Mouse (Mus musculus): Measurements from ENCODE around the gene Dnajc14.
A peak's percentile ranks its signal among the peaks of the same experiment; 100 is the strongest.

Dnajc14 gene

DNA sequence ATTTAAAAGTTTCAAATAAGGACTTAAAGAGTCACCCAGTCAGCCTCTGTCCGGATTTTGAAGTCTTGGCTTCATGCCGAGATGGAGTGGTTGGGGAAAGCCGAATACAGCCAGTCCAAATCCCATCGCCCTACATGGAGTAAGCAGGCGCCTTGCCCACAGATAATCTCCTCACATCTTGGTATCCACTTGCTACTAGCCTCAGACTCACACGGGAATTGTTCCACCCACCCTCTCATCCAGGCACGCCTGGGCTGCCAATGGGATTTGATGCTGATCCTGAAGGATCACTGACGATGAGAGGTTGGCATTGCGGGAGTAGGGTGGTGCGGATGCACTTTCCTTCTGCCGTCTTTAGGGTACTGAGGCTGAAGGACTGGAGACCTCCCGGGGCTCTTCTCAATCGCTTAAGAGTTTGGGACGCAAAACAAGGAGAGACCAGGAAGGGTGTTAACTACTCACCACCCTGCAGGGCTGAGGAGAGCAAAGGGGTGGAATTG is at the start of gene Dnajc14:
TSS of gene Dnajc14 (plus strand) at position 292 of the 500 bp plus-strand sequence.
- DNase-seq (ENCODE audit: low spot score in 2 of 2) = peak in 1 of 2 experiments; percentile 16

DNA sequence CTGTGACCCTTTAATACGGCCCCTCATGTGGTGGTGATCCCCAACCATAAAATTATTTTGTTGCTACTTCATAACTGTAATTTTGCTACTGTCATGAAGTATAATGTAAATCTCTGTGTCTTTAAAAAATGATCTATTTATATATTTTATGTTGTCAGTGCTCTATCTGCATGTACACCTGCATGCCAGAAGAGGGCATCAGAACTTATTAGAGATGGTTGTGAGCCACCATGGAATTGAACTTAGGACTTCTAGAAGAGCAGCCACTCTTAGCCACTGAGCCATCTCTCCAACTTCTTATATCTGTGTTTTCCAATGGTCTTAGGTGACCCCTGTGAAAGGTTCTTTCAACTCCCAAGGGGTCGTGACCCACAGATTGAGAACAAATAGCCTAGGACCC is 31.0 kb upstream of the Dnajc14 start:
- peak in 1 of 2 experiments; percentile 21 for DNase-seq (ENCODE audit: low spot score in 2 of 2)

GRCm38 (mm10) chr10:128773685-128774084 is 30.2 kb upstream of the Dnajc14 start:
- DNase-seq (ENCODE audit: low spot score in 2 of 2) = no peak

- no peak for DNase-seq (ENCODE audit: low spot score in 2 of 2)
These were observed 25.4 kb upstream of the Dnajc14 start for GRCm38 (mm10) chr10:128778441-128778840.

GRCm38 (mm10) chr10:128779011-128779795 is 24.7 kb upstream of the Dnajc14 start:
- DNase-seq (ENCODE audit: low spot score in 2 of 2) = no peak

DNA sequence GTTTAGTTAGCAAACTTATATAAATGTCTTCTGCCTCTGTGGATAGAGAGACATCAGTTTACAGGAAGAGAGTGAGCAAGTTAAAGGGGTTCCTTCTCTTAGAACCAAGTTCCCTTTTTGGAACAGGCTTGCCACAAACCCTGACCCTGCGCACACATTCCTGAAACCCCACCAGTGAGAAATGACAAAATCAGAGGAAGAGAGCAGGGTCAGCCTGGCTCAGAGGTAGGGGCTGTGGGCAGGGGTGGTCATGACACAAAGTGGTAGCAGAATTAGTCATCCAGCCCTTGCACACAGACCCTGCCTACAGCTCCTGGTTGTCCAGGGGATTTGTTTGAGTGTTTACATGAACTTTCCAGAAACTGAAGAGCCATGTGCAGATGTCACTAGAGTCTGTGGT is 23.7 kb upstream of the Dnajc14 start:
- no peak for DNase-seq (ENCODE audit: low spot score in 2 of 2)

DNA sequence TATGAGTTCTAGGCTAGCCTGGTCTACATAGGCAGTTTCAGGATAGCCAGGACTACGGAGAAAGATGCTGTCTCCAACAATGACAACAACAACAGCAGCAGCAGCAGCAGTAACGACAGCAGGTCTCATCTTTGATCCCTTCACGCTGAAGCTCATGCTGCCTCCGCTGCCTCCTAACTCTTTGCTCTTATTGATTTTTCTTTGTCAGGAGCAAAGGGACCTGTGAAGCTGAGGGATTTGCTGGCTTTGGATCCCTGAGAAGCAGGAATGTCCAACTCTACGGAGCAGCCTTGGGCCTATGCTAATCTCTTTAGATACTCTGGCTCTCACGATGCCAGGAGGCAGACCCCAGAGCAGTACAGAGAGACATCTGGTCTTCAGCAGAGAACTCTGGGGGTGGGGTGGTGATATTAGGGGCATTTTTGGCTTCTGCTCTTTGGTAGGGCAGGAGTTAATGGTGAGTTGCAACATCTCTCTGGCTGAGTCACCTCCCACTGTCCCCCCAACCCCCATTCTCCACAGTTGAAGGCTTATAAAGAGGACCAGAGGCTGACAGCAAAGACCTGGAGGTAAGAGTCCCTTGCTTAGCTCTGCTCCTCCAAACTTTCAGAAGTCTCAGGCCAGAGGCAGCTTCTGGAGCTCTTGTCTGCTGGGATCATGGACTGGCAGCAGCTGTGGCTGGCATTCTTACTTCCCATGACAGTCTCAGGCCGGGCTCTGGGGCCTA is 13.3 kb upstream of the Dnajc14 start, which contains the start of gene Mmp19:
TSS of gene Mmp19 (plus strand) at position 513 of the 727 bp plus-strand sequence.
- no peak for DNase-seq (ENCODE audit: low spot score in 2 of 2)

DNA sequence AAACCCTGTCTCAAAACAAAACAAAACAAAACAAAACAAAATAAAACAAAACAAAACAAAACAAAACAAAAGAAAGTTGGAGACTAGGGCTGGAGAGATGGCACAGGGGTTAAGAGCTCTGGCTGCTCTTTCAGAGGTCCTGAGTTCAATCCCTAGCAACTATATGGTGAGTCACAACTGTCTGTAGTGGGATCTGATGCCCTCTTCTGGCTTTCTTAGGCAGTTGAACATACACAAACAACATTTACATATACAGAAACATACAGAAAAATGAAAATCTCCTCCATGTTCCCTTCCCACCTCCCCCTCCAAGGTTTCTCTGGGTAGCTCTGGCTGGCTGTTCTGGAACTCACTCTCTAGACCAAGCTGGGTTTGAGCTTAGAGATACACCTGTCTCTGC is 11.8 kb upstream of the Dnajc14 start:
- DNase-seq (ENCODE audit: low spot score in 2 of 2) = no peak

GRCm38 (mm10) chr10:128793258-128793657 is 10.6 kb upstream of the Dnajc14 start:
- no peak for DNase-seq (ENCODE audit: low spot score in 2 of 2)

DNA sequence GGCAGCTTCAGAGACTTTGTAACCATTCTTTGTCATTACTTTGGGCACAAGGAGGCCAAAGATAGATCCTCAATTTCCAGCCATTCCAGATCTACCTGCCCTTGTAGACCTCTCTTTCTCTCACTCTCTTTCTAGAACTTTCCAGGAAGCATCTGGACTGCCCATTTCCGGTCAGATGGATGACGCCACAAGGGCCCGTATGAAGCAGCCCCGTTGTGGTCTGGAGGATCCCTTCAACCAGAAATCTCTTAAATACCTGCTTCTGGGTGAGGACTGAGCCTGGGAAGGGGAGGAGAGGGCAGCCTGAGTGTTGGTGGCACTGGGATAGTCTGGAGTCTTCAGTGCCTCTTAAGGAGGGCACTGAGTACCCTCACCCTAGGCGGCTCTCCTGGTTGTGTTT is 9.5 kb upstream of the Dnajc14 start:
- DNase-seq (ENCODE audit: low spot score in 2 of 2) = no peak

DNA sequence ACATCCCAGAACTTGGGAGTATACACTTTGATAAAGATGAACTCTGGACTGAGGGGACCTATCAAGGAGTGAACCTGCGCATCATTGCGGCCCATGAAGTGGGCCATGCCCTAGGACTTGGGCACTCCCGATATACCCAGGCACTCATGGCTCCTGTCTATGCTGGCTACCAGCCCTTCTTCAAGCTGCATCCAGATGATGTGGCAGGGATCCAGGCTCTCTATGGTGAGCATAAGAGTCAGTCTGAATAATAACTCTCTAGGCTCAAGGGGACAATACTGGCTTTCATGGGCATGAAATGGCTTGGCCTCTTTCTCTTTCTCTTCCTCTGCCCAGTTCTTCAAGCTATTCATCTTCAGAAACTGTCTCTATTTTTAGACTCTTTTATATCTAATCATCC is 8.3 kb upstream of the Dnajc14 start:
- no peak for DNase-seq (ENCODE audit: low spot score in 2 of 2)

DNA sequence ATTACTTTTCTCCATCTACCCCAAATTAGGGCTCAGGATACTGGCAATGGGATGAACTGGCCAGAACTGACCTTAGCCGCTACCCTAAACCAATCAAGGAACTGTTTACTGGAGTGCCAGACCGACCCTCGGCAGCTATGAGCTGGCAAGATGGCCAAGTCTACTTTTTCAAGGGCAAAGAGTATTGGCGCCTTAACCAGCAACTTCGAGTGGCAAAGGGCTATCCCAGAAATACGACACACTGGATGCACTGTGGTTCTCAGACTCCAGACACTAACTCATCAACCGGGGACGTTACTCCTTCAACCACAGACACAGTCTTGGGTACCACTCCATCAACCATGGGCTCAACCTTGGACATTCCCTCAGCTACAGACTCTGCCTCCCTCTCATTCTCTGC is 5.2 kb upstream of the Dnajc14 start:
- no peak for DNase-seq (ENCODE audit: low spot score in 2 of 2)

DNA sequence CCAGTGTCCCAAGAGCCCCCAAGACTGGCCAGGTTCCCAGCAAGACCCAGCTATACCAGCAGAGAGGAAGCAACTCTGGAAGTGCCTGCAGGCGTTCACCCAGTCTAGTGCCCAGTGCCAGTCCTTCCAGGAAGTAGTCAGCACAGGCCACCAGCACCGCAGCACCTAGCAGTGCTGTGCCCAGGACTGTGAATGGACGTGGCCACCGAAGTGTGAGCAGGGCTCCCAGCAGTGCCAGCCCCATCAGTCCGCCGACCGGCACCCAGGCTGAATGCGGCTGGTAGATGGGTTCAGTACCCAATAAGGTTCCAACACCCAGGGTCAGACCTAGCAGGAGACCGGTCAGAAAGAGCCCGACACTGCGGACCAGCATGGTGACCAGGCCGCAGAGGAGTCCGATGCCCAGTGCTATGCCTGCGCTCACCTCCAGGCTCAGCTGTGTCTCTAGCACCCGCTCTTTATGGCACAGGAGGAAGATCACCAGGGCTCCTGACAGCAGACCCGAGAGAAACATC is 1.8 kb upstream of the Dnajc14 start:
- DNase-seq (ENCODE audit: low spot score in 2 of 2) = no peak

- no peak for DNase-seq (ENCODE audit: low spot score in 2 of 2)
These were observed 906 bp upstream of the Dnajc14 start for GRCm38 (mm10) chr10:128802956-128803355.

GRCm38 (mm10) chr10:128803361-128803760 is 501 bp upstream of the Dnajc14 start:
- no peak for DNase-seq (ENCODE audit: low spot score in 2 of 2)

DNA sequence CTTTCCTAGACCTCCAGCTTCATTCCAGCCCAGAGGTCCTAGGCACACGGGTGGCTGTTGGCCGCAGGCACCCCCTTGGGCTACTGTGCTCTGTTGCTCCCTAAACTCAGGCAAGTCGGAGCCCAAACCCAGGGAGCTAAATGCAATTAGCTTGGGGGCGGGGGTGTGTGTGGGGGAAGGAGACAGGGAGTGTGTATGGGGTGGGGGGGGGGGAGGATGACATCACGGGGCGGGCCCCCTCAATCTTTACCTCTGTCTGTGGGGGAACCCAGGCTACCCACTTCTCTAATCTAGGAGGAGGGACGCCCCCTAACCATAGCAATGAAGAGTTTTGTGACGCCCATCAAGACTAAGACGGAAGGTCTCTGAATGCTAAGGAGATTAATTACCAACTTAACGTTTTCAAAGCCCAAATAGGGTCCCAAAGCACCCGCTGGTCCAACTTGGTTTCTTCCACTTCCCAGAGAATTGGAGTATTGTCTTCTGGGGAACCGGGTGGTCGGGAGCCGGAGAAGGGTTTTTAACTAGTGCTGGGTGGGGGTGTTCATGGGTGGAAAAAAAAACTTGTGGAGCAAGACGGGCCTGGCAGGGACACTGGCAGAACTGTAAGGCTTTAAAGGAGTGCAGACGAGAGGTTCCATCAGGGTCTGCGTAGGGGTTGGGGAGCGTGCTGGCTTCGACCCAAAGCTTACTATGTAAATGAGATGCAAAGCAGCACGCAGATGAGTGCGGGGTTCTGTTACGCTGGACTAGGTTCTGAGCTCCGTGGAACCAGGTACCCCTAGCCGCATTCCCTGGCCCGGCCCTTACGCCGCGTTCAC is 619 bp downstream of the Dnajc14 start, which contains the start of gene Tmem198b:
TSS of gene Tmem198b (minus strand) at position 100 of the 821 bp plus-strand sequence.
- peak; percentile 45 to 49 for DNase-seq (ENCODE audit: low spot score in 2 of 2)

DNA sequence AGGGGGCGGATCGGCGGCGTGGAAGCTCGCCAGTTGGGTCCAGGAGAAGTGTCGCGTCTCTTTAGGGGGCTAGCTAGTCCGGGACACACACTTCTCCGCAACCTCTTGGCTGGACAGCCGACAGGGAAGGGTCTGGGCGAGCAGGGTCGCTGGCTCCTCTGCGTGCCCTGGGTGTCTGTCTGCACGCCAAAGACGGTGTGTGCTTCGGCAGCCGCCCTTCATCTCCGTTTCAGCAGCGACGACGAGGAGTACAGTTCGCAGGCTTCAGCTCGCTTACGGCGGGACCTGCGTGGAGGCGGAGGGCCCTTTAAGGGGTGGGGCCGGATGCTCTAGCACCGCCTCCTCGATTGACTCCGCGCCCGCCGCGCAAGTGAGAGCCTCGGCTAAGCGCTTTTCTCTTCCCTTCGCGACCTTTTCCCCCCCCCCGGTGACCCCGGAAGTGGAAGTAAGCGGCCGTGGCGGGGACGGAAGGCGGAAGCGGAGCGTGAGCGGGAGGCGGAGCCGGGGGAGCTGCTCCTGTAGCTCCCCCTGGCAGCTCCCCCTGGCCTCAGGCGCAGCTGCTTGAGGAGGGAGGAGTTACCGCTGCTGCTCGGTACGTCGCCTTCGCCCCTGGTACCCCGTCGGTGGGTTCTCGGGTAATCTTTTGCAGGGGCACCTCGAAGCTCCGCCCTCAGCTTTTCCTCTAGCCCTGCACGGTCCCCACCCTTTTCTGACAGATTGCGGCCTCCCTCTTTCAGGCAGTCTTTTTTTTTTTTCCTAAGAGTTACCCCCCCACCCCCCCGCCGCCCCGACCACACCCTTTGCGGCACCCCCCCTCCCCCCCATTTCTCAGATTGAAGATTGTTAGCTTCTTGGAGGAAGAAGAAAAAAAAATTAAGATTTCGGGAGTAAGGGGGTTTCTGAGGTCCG is 1.5 kb downstream of the Dnajc14 start:
- DNase-seq (ENCODE audit: low spot score in 2 of 2) = peak; percentile 96 to 97

GRCm38 (mm10) chr10:128806086-128806485 is 2.2 kb downstream of the Dnajc14 start:
- DNase-seq (ENCODE audit: low spot score in 2 of 2) = no peak

DNA sequence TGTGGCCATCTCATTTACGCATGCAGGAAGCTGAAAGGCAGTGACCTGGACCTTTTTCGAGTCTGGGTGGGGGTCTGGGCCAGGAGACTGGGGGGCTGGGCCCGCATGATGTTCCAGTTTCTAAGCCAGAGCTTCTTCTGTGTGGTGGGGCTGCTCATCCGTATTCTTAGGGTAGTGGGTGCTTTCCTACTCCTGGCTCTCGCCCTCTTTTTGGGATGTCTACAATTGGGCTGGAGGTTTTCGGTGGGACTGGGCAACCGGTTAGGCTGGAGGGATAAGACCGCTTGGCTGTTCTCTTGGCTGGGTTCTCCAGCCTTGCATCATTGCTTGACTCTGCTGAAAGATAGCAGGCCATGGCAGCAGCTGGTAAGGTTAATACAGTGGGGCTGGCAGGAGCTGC is 3.2 kb downstream of the Dnajc14 start:
- no peak for DNase-seq (ENCODE audit: low spot score in 2 of 2)

- DNase-seq (ENCODE audit: low spot score in 2 of 2) = no peak
These were observed 13.2 kb downstream of the Dnajc14 start, which contains the start of gene Sarnp for GRCm38 (mm10) chr10:128817033-128817432. Gene Sarnp, plus strand, starts transcription at chr10:128817333.
